8 mouse cellular contexts compared by ENCODE assay signal in the genomic region with DNA sequence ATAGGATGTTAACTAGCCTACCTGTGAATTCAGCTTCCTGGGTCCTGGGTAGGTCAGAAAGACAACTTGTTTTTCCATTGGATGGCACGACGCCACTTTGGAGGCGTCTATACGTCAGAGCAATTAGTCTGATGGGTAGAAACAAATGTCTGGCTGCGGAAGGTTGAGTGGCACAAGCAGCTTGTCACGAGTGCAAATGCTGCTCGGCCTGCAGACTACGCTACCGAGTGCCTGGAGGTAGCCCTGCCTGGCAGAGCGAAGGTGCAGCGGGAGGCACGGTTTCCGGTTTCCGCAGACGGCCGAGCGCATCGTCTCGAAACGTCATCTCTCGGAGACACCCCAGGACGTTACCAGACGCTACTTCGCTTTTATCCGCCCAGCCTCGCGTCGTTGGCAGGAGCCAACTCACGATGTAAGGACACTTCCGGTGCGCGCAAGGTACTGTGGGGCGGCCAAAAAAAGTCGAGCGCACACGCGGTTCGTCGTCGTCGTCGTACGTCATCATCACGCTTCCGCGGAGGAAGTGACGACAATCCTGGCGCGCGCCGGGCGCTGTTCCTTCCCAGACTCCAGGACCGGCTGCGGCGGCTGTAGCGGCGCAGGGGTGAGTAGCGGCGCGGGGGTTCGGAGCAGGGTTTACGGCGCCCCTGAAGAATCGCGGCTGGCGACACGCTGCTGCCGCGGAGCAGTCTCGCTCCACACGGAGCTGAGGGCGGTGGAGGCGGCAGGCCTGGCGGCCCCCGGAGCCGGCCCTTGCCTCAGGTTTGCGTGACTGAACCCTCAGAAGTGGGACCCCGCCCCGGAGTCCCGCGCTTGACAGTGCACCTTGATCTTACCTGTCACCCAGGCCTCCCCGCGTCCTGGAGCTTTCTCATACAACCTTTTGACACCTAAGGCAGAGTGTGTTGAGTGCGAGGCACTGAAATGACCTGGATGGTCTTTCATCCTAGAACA. TPM values are rescaled to one million over a fixed set of nuclear protein-coding genes. Genes with fewer than 3 reads are reported as not detected.
DNase-seq lines count a peak whose midpoint lies in the region; ATAC-seq and TF ChIP-seq lines count a peak whose summit lies in the region.

Cdk11b (plus strand) TSS at position 517 of the 954 bp plus-strand sequence.

- in situ Hi-C loops in Patski (cut with MboI; ENCODE audit: low pct_unique_long_range_greater_than_20kb) = no loop called here

- peak within 1 kb of the TSS; percentile 90 for H3K27ac ChIP-seq in hindbrain, embryonic 13.5 days

- peak within 1 kb of the TSS; percentile 90 for H3K9ac ChIP-seq in hindbrain, embryonic 13.5 days

- POLR2A ChIA-PET in Patski (lab: Charles Lee) = no interaction called here

- peak; percentile 51 for ATAC-seq in Patski
- peak; percentile 100 for ATAC-seq in hindbrain, embryonic 13.5 days (ENCODE audit: low FRiP score)

- peak within 1 kb of the TSS; percentile 75 for H3K4me2 ChIP-seq in hindbrain, embryonic 13.5 days

- CTCF ChIA-PET in Patski (lab: Charles Lee) = no interaction called here

- peak; percentile 64 for DNase-seq in Patski (ENCODE audit: low read depth, low spot score)
- peak; percentile 96 to 98 for DNase-seq in cerebellum, postnatal 14 days
- peak; percentile 94 to 96 for DNase-seq in frontal cortex, postnatal 14 days (ENCODE audit: low spot score in 2 of 2)
- DNase-seq in layer of hippocampus, postnatal 25 days (ENCODE audit: extremely low spot score in 1 of 2, low spot score in 1 of 2) = peak; percentile 93 to 95
- peak; percentile 97 for DNase-seq in lung, postnatal 25 days (ENCODE audit: low spot score)
- peak; percentile 97 for DNase-seq in retina, embryonic 14.5 days (ENCODE audit: low spot score)
- peak; percentile 94 for DNase-seq in thymus, postnatal 4 days

- H3K36me3 ChIP-seq in hindbrain, embryonic 13.5 days = peaks cover 52% of the 10 kb centered on the region

- peaks cover 11% of the 10 kb centered on the region for H3K4me1 ChIP-seq in hindbrain, embryonic 13.5 days (replicated peaks)

- under 1% methylated on average over 82 of the region's 84 CpGs for WGBS in hindbrain, embryonic 13.5 days

- TF ChIP-seq CTCF in Patski (IDR thresholded peaks at IDR 0.05) = no peak

- H3K4me3 ChIP-seq in hindbrain, embryonic 13.5 days = peak within 1 kb of the TSS; percentile 95

- no peaks in the 10 kb centered on the region for H3K9me3 ChIP-seq in hindbrain, embryonic 13.5 days

- H3K27me3 ChIP-seq in Patski = no peaks in the 10 kb centered on the region
- H3K27me3 ChIP-seq in hindbrain, embryonic 13.5 days = no peaks in the 10 kb centered on the region

RNA-seq across cellular contexts. Expression of gene Cdk11b, which starts in this region (rescaled TPM):
- 57.8 TPM for polyA plus RNA-seq in Patski (2021)
- polyA plus RNA-seq in hindbrain, embryonic 13.5 days (2015; fragmentation: Nextera tagmentation; extraction: Ambion mirVana) = 65.2 and 65.8 TPM in 2 replicates
- total RNA-seq in layer of hippocampus, postnatal 25 days (2021) = 10 to 100 TPM; 41.1 to 47.3 TPM

Comparison
In these comparisons a context has a peak if more than half of its experiments do, and no peak if none do; other contexts are left out.
1. Peak in every context shown above with its lines: DNase-seq, ATAC-seq, H3K4me3 ChIP-seq and H3K27ac ChIP-seq.